Comparison of ENCODE assay signal across 25 mouse cellular contexts in the genomic region with DNA sequence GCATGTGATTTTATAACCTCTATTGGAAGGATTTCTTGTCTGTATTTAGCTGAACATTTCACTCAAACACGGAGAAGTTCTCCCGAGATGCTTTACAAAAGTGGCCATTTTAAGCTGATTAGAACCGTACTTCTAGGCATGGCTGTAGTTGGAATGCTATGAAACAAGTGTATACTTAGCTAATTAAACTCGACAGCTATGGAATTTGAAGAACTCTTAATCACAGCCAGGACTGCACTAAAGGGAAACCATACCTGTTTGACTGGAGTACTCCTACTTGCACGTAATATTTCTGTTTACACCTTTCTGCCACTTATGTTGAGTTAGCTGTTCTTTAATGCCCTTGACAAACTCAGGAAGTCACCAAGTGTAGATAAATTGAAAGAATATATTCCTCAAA.
DNase-seq lines count a peak whose midpoint lies in the region; ATAC-seq and TF ChIP-seq lines count a peak whose summit lies in the region.
"Had no signal": no experiment of that assay in that cellular context is flagged by ENCODE, and none has a peak within 500 bp of the region (broad histone marks: within the 10 kb centered on the region; RNA-seq: fewer than 3 reads in every experiment).

No protein-coding gene starts in this region.

- H3K27ac ChIP-seq in heart, embryonic 11.5 days (ENCODE audit: low read depth, low read length) = no peak overlapping the region
- peak overlapping the region; percentile 51 for H3K27ac ChIP-seq in lung, postnatal 0 days (ENCODE audit: low read length)
- H3K27ac ChIP-seq: embryonic facial prominence, embryonic 13.5 days; embryonic facial prominence, embryonic 15.5 days; forebrain, embryonic 10.5 days; forebrain, embryonic 12.5 days had no signal

- no peak overlapping the region for H3K4me2 ChIP-seq in heart, embryonic 11.5 days
- no peak overlapping the region for H3K4me2 ChIP-seq in lung, postnatal 0 days (replicated peaks; ENCODE audit: low read depth, low read length)
- H3K4me2 ChIP-seq: embryonic facial prominence, embryonic 13.5 days; embryonic facial prominence, embryonic 15.5 days; forebrain, embryonic 12.5 days had no signal

- no peaks in the 10 kb centered on the region for H3K36me3 ChIP-seq in heart, embryonic 11.5 days (ENCODE audit: control insufficient read depth, insufficient read depth, low read length)
- no peaks in the 10 kb centered on the region for H3K36me3 ChIP-seq in lung, postnatal 0 days (ENCODE audit: insufficient read depth, low read length)
- H3K36me3 ChIP-seq: embryonic facial prominence, embryonic 15.5 days; forebrain, embryonic 10.5 days; forebrain, embryonic 12.5 days had no signal

- DNase-seq in heart, adult 11 months = peak; percentile 3
- peak; percentile 69 for DNase-seq in lung, postnatal 0 days (ENCODE audit: low spot score)
- DNase-seq in lung, adult 18-20 months = no peak
- peak; percentile 62 for DNase-seq in Muller cell, postnatal 12 days (ENCODE audit: inconsistent ontology term)
- peak; percentile 35 for DNase-seq in forelimb bud, embryonic 11.5 days (ENCODE audit: low read depth, low spot score)
- no peak for DNase-seq in kidney, adult 11 months
- DNase-seq: adrenal gland, adult 8-10 months; adrenal gland, postnatal 14 days; adrenal gland, postnatal 36 days; cerebellum, adult 11-12 months; cerebellum, adult 2 months; cerebellum, adult 9-10 months; cerebellum, postnatal 10 days; cerebellum, postnatal 25 days; embryo, embryonic 11 days had no signal

- WGBS in heart, embryonic 11.5 days (ENCODE audit: insufficient replicate concordance) = 65% methylated on average over 5 of the region's 5 CpGs
- WGBS in lung, postnatal 0 days = 51% methylated on average over 5 of the region's 5 CpGs

- TF ChIP-seq EP300 in lung, postnatal 0 days (IDR thresholded peaks at IDR 0.05) = peak; percentile 89

- no peak for TF ChIP-seq CTCF in lung, postnatal 0 days (IDR thresholded peaks at IDR 0.05)

- H3K9ac ChIP-seq in heart, embryonic 11.5 days (ENCODE audit: low read depth, low read length) = no peak overlapping the region
- no peak overlapping the region for H3K9ac ChIP-seq in lung, postnatal 0 days (replicated peaks; ENCODE audit: low read depth)
- H3K9ac ChIP-seq: embryonic facial prominence, embryonic 13.5 days; embryonic facial prominence, embryonic 15.5 days; forebrain, embryonic 12.5 days had no signal

- H3K9me3 ChIP-seq in heart, embryonic 11.5 days (replicated peaks; ENCODE audit: control insufficient read depth, low read length) = no peaks in the 10 kb centered on the region
- no peaks in the 10 kb centered on the region for H3K9me3 ChIP-seq in lung, postnatal 0 days (ENCODE audit: low read length)
- H3K9me3 ChIP-seq: embryonic facial prominence, embryonic 13.5 days; embryonic facial prominence, embryonic 15.5 days; forebrain, embryonic 10.5 days; forebrain, embryonic 12.5 days had no signal

- ATAC-seq in heart, embryonic 11.5 days (replicated peaks; ENCODE audit: insufficient number of reproducible peaks, low FRiP score, low TSS enrichment) = no peak
- peak; percentile 84 for ATAC-seq in lung, postnatal 0 days
- ATAC-seq: activated CD4-positive, CD25-positive, alpha-beta regulatory T cell, adult 4 months; forebrain, embryonic 14.5 days; forebrain, embryonic 16.5 days; Patski had no signal

- no peaks in the 10 kb centered on the region for H3K27me3 ChIP-seq in heart, embryonic 11.5 days (ENCODE audit: control insufficient read depth, insufficient read depth, low read length)
- no peaks in the 10 kb centered on the region for H3K27me3 ChIP-seq in lung, postnatal 0 days (replicated peaks; ENCODE audit: insufficient read depth, low read length)
- H3K27me3 ChIP-seq: embryonic facial prominence, embryonic 13.5 days; embryonic facial prominence, embryonic 15.5 days; Patski had no signal

- peaks cover 21% of the 10 kb centered on the region for H3K4me1 ChIP-seq in heart, embryonic 11.5 days (ENCODE audit: control insufficient read depth, insufficient read depth, low read length)
- peaks cover 7% of the 10 kb centered on the region; the same call in 1 of the 2 replicates for H3K4me1 ChIP-seq in lung, postnatal 0 days (ENCODE audit: insufficient read depth, low read depth, low read length)

- no peak overlapping the region for H3K4me3 ChIP-seq in heart, embryonic 11.5 days (ENCODE audit: low read depth, low read length)
- H3K4me3 ChIP-seq in lung, postnatal 0 days (ENCODE audit: low read depth, low read length) = no peak overlapping the region
- H3K4me3 ChIP-seq: embryonic facial prominence, embryonic 13.5 days; embryonic facial prominence, embryonic 15.5 days; erythroblast, embryonic 14.5 days; forebrain, embryonic 10.5 days; forebrain, embryonic 12.5 days had no signal

Comparison
In these comparisons a context has a peak if more than half of its experiments do, and no peak if none do; other contexts are left out.
1. DNase-seq: peak in heart, adult 11 months (single experiment), lung, postnatal 0 days (single experiment), Muller cell, postnatal 12 days (single experiment) and forelimb bud, embryonic 11.5 days (single experiment); none in lung, adult 18-20 months (0 of 2) and kidney, adult 11 months (single experiment).